Mouse (Mus musculus) CD4-positive, CD25-positive, alpha-beta regulatory T cell, adult 2 months (primary cell): ENCODE data around the gene Ttc21a.

Experiments used
- DNase-seq: peaks from one replicate; pipeline ENCODE4 v3.0.0-alpha.2; 2012; ENCODE audit warnings: low read depth, low spot score

Ttc21a gene

GRCm38 (mm10) chr9:119937005-119937773 lies at the start of gene Ttc21a, which contains the start of gene Gorasp1:
Gene Ttc21a (plus strand): TSS chr9:119937606.
Gene Gorasp1 (minus strand): TSS chr9:119937565.
- peak; percentile 97 for DNase-seq

DNA sequence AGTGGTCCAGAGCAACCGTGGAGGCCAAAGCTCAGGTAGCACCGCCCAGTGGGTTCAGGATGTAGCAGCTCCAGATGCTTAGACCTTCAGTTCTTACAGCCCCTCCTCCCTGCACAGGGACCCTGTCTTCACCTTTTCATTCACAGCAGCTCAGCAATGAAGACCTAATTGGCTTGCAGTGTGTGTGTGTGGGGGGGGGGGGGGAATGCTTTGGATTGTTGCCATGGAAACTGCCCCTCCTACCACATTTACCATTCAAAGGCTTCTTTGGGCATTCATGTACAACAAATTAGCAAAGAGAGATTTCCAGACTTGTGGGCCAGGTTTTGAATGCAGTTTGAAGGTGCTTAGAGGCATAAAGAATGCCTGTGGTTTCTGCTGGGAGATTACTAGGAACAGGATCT lies 48.6 kb upstream of the Ttc21a start:
- DNase-seq: no peak

DNA sequence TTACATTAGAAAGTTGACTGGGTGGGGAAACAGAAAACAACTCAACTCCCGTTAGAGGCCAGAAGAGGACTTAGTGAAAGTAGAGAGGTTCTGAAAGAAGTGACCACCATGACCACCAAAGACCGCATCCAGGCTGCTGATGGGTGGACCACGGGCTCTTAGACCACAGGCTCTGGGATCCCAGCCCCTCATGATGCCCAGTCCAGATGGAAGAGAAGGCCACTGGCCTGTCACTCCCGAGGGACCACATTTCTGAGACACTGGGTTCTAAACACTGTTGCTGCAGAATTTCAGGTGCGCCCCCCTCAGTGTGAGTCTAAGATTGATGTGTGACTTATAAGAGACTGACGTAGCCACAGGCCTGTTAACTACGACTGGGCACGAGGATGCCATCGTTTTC lies 48.0 kb upstream of the Ttc21a start:
- no peak for DNase-seq

DNA sequence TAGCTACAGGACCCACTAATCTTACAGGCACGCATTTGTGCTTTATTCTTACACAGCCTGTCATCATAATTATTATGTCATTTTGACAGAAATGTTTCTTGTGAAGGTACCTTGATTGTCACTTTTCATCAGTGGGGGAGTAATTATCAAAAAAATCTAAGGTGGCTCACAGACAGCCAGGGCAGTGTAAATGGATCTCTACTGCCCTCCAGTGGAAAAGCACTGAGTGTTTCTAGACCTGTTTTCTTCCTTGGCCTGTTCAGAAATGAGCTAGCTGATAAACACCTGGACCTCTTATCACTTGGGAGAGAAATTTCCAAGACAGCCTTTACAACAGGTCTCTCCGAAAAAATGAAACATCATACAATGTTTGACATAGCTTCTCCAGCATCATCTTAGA lies 46.7 kb upstream of the Ttc21a start:
- peak; percentile 75 for DNase-seq

DNA sequence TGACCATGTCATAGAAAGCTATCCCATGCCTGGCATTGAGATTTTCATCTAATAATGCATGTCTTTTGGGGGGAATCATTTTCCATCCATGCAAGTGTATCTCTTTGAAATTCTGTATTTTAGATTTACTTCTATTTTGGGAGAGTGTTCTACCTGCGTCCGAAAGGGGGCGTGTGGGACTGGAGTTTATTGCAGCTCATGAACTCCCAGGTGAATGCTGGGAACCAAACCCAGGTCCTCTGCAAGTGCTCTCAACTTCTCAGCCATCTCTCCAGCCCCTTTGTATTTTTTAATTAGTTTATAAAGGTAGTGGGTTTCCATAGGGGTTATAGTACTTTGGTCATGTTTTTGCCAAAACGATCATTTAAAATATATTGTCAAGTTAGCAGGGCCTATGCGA lies 43.5 kb upstream of the Ttc21a start:
- no peak for DNase-seq

GRCm38 (mm10) chr9:119894339-119895009 lies 42.9 kb upstream of the Ttc21a start, which contains the start of gene Wdr48:
Gene Wdr48 (plus strand): TSS chr9:119894878.
- peak; percentile 99 for DNase-seq

DNA sequence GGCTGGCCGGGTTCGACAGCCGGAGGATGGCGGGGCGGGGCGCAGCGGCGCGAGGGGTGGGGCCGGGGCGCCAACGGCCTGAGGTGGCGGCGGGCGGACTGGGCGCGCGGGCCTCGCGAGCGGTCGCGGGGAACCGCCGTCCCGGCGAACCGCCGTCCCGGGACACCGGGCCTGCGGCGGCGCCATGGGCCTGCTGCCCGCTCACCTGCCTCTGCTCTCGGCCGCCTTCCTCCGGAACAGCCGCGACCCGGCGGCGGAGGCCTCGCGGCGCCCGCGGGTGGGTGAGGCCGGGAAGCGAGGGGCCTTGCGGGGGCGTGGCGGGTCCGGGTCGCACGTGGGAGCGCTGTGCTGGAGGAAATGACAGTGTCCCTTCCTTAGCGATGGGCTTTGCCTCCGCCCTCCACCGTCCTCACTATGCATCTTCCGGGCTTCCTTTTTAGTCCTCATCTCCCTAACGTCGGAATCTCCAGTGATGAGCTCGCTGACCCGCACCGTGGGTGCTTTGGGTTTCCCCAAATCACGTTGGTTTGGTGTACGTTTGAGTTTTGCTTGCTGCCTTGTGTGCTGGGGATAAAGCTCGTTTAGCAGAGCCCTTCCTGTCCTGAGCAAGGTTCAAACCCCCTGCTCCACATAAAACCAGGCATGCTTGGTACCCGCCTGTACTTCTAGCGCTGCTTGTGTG lies 42.2 kb upstream of the Ttc21a start:
- peak; percentile 72 for DNase-seq

DNA sequence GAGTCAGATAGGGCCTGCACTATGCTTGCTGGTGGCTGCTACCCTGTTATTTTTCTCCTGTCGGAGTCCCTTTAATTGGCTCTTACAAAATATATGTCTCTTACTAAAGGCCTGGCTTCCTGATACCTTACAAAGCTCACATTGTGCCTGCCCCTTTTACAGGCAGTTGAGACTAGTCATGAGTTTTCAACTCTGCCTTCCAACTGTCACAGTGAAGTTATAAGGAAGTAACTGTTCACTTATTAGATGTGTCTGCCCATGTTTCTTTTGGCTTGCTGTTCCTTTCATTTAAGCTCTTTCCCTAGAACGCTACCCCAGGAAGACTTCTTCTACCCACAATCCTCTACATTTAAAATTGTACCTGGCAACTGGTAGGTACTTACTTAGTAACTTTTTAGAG lies 38.0 kb upstream of the Ttc21a start:
- no peak for DNase-seq

GRCm38 (mm10) chr9:119902410-119903151 lies 34.8 kb upstream of the Ttc21a start:
- no peak for DNase-seq

DNA sequence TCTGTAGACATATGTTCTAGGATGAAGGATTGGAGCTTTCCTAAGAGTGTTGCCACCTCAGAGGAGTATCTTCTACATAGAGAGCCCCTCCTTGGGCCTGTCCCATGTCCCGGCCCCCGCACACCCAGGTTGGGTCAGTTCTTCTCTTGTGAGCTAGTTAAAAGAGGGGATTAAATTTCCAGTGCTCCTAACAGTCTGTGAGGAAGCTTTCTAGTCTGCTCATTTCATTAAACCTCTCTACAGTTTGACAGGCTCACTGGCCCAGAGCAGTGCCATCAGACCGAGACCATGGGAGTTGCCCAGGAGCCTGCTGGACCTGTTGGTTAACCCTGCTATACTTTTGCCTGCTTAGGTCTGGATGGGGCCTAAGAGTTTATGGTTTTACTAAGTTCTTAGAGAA lies 28.7 kb upstream of the Ttc21a start:
- DNase-seq: no peak

DNA sequence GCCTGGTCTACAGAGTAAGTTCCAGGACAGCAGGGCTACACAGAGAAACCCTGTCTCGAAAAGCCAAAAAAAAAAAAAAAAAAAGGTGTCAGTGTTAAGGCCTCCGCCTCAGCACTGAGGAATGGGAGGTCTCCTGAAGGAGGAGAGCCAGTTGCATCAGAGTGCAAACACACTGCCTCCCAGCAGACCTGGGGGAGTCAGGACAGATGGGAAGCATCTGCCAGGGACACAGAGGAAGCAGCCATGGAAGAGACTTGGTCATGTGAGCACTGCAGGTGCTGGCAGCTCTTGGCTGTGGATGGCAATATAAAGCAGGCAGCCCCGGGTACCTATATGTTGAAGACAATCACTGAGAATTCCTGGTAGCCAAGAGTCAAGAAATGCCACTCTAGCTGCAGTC lies 27.5 kb upstream of the Ttc21a start:
- DNase-seq: no peak

DNA sequence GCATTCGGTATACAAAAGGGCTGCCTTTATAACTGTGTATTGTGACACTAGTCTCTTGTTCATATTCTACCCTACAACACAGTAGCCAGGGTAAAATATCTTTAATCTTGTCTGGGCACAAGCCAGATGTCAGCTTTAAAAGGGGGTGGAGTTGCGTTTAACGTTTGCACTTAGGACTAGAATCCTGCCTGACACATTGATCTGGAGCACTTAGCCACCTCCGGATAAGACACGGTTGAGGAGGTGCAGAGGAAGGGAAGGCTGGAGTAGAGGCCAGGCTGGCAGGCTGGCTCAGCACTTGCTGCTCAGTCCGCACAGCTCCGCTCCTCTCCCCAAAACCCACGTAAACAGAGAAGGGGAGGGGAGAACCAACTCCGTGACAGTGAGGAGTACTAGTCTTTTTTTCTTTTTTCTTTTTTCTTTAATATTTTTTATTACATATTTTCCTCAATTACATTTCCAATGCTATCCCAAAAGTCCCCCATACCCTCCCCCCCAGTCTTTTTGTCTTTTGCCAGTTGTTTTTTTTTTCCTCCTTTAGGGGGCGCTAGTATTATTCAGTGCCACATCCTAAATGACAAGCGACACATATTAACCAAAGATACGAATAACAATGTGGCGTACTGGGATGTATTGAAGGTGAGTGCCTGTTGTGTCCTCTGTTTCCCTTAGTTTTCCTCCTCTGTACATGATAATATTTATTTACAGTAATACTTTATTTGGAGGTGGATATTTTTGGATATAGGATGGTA lies 24.1 kb upstream of the Ttc21a start:
- peak; percentile 32 for DNase-seq

DNA sequence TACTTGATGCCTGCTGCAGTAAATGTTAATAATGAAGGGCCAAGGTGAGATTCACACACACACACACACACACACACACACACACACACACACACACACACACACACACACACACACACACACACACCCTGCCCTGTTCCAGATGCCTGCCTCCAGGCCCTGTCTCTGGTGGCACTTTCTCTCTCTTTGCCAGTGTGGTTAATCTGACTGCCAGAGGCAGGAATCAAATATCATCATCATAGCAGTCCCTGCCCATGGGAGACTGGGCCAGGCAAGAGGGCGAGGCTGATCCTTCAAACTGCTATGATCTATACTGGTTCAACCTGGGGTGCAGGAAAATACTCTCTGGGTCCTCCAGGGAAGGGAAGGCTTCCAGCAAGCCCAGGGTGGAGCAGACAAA lies 17.5 kb upstream of the Ttc21a start:
- no peak for DNase-seq

GRCm38 (mm10) chr9:119923462-119923861 lies 13.9 kb upstream of the Ttc21a start:
- DNase-seq: no peak

- no peak for DNase-seq
Observed at GRCm38 (mm10) chr9:119925120-119925657, 12.2 kb upstream of the Ttc21a start.

- no peak for DNase-seq
Observed at GRCm38 (mm10) chr9:119925729-119926128, 11.7 kb upstream of the Ttc21a start.

DNA sequence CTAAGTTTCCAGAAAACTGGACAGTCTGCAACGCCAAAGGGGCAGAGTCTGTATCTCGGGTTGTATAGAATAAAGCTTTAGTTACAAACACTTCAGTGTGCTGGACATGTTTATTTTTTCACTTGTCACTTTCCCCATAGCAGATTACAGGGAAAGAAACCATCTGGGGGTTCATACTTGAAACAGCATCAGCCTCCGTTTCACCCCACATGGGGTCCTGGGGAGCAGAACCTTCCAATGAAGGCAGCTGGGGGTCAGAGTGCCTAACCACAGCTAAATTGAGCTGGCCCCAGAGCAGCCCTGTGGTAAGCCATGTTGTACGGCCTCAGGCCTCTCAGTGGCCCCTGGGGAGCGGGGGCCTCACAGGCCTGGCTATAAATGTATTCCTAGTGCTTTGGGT lies 10.9 kb upstream of the Ttc21a start:
- no peak for DNase-seq

DNA sequence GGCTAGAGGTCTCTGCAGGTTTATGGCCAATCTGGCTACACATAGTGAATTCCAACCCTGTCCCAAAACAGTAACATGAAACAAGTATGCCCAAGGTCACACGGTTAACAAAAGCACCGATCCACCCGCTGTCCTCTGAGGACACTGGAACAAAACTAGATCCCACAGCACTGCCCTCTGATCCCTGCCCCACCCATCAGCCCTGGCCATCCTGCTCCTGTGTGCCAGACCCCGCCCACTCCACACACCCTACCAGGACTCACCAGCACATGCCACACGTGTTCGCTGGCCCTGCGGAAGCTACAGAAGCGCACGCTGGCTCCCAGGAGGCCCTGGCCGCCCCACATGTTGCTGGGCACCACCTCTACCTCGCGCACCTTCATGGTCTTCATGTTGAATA lies 5.0 kb upstream of the Ttc21a start:
- DNase-seq: no peak

DNA sequence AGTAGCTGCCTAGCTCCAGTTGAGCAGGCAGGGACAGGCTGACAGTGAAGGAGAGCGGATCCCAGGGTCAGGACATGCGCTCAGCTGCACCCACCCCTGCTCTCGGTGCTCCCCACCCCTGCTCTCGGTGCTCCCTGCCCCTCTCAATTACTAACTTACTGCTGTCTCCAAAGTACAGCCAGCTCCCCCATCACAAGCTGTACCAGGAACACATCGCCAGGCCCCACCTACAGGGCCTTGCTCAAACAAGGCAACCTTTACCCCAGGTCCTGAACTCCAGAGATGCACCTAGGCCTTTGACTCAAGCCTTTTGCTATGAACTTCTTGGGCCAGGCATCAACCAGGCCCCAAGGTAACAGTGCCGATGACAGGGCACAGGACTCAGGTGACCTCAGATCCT lies 3.7 kb upstream of the Ttc21a start:
- DNase-seq: no peak

DNA sequence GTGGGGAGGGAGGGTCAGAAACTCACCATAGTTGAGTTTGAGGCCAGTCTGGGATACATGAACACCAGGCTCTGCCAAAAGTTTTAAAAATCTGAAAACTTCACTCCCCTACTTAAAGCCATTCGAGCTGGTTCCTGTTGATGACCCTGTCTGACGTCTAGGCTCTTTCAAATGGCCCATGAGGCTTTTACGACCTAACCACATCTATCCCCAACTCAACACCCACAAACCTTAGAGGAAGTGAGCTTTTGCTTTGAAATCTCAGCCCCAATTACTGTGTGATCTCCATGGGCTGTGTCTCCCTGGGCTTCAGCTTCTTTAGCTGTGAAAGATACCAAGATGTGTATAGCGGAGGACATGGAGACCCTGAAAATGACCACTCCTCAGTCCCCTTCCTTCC lies 1.1 kb downstream of the Ttc21a start:
- DNase-seq: peak; percentile 78

DNA sequence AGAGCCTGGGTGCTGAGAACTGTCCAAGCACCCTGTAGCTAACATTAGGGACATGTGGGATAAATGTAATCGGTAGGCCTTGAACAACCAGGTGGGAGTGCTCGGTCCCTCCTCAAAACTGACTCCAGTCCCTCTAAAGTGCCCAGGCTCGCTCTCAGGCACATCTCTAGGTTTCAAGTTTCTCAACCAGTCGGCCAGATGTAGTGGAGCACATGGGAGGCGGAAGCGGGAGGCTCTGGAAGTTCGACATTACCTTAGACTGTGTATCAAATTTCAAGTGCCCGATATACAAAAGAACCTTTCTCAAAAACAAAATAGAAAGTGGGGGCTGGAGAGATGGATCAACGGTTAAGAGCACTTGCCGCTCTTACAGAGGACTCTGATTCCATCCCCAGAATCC lies 2.2 kb downstream of the Ttc21a start:
- no peak for DNase-seq
